Mouse (Mus musculus) frontal cortex, postnatal 14 days (tissue): ENCODE data around the gene Kif1b.
A peak's percentile ranks its signal among the peaks of the same experiment; 100 is the strongest.
"Not testable (repeated sequence)": the region's sequence is repeated elsewhere in the genome, so short reads cannot be mapped to it uniquely, and the experiment has no call there.

Source experiments
- DNase-seq, 2 experiments: peaks; one replicate each; pipeline ENCODE4 v3.0.0; 2022; ENCODE audit warnings: low spot score in 2 of 2

Kif1b gene

GRCm38 (mm10) chr4:149170394-149170931 lies 137.0 kb downstream of the Kif1b start:
- no peak for DNase-seq

- DNase-seq, result not testable (repeated sequence)
Observed at GRCm38 (mm10) chr4:149169926-149170325, 137.6 kb downstream of the Kif1b start.

GRCm38 (mm10) chr4:149168016-149168415 lies 139.5 kb downstream of the Kif1b start:
- DNase-seq, result no peak

GRCm38 (mm10) chr4:149166957-149167611 lies 140.4 kb downstream of the Kif1b start:
- DNase-seq, result no peak

DNA sequence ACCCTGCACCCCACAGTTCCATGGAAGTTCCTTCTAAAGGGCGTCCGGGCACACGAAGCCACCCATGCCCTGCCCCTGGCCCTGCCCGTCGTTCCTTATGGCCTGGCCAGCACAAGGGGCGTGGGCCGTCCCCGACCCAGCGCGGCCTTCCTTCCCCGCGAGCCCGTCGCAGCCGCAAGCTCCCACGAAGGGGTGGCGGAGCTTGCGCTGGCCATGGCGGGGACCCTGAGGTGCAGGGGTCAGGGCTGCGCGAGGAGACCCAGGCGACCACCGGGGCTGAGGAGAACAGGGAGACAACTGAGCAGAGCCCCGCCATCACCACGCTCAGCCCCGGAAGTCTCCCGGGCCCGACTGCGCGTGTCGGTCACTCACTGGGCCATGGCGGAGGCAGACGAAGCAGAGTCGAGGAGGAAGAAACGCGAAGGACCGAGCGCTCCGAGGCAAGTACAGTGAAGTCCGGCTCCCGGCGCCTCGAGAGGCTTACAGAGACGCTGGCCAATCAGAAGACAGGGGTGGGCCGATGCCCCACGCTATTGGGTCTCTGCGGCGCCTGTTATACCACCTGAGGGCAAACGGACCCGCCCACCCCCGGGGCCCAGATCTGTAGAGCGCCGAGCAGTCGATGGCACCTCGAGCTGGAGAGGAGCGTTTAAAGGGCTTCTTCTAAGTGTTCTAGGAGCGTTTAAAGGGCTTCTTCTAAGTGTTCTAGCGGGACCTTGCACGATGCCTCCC lies 141.1 kb downstream of the Kif1b start, which contains the start of gene Pgd:
Gene Pgd, minus strand, starts transcription at position 557 of the 732 bp plus-strand sequence.
- DNase-seq, result peak; percentile 95

GRCm38 (mm10) chr4:149164150-149164549 lies 143.3 kb downstream of the Kif1b start:
- no peak for DNase-seq

DNA sequence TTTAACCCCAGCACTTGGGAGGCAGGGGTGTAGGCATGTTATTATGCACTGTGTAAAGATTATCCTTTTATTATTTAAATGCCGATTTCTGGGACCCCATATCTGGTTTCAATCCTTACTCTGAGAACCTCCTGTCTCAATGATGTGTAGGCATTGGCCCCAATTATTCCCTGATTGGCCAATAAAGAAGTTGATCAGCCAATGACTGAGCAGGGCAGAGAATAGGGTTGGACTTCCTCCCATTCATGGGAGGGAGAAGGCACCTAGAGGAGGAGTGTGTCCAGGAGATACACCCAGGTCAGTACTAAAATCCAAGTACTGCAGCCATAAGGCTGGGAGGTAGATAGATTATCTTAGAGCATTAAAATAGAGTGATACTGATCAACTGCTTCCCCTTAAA lies 144.3 kb downstream of the Kif1b start:
- DNase-seq, result no peak

DNA sequence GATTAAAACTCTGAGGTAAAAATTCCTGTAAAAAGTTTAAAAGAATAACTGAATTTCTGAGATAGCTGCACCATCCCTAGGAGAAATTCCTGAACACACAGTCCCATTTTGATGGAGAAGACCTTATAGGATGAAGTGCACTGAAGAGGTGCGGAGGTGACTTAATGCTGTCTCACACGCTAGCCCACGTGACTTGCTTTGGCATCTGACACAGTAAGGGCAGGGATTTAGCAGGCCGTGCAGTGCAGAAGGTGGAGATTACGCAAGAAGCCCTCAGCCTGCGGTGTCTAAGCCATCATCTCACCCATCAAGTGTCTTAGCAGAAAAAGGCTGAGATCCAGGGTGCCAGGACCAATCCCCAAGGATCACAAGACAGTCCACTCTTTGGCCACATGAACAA lies 146.3 kb downstream of the Kif1b start:
- DNase-seq, result no peak

GRCm38 (mm10) chr4:149159891-149160290 lies 147.6 kb downstream of the Kif1b start:
- DNase-seq, result no peak

GRCm38 (mm10) chr4:149159203-149159602 lies 148.3 kb downstream of the Kif1b start:
- DNase-seq, result no peak

- DNase-seq, result no peak
Observed at GRCm38 (mm10) chr4:149157415-149157973, 150.0 kb downstream of the Kif1b start.

- no peak for DNase-seq
Observed at GRCm38 (mm10) chr4:149155711-149156110, 151.8 kb downstream of the Kif1b start.

- no peak for DNase-seq
Observed at GRCm38 (mm10) chr4:149154859-149155258, 152.6 kb downstream of the Kif1b start.

DNA sequence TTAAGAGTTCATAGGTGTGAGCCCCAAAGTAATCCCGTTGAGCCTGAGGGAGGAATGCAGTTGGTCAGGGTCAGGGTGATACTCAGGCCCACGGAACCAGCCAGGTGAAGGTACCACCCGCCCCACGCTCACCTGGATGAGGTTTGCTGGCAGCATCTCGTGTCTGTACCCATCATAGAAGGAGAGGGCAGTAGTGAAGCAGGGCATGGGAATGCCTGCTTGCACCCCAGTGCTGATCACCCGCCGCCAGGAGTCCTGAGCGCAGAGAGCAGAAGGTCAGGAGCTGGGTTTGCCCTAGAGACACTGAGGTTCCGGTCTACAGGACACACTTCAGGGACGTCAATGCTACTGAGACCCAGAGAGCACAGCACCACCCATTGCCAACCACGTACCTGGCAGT lies 156.8 kb downstream of the Kif1b start:
- DNase-seq, result no peak

DNA sequence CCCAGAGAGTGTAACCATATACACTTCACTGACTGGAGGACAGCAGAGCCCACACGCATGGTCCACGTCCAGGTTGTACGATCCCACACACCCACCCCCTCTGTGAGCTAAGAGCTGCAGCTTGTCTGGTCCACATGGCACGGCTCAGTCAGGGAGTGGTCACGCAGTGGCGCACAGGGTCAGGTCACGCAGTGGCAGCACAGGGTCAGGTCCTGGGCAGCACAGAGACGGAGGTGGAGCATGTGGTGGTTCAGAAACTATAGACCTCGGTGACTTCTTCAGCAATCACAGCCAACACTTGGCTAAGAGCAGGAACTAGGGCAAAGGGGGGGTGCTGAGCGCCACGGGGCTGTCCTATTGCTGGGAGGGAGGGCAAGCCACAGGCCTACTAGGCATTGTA lies 157.2 kb downstream of the Kif1b start:
- no peak for DNase-seq

DNA sequence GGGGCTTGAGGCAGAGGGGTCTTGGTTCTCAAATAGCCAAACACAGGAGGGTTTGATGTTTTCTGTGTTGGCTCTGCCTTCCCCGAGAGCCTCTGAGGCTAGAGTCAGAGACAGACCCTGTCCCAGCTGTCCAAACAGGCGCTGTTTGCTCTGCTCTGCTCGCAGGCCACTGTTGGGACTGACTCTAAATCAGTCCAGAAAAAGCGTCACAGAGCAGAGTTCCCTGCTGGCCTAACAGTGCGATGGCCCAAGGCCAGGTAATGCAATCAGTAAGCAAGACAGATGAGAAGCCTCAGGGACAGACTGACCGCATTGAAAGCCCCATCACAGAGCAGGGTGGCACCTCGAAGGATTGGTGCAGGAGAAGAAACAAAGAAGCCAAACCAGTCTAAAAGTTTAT lies 157.9 kb downstream of the Kif1b start:
- DNase-seq, result no peak

DNA sequence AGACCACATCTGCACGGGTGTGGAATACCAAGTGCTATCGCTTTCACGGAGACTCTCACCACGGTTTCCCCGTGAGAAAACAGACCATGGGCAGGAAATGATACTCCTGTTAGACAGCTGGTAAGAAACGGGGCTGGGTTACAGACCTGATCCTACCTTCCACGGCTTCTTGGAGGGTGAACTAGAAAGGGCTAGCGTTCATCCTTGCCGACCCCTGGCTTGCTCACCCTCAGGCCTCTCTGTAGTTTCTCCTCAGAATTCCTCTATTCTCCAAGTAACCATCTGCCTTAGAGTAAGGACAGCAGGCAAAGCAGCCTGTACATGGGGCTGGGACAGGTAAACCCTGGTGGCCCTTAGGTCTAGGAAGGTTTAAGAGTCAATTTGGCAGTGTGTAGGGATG lies 158.3 kb downstream of the Kif1b start:
- DNase-seq, result no peak

GRCm38 (mm10) chr4:149148084-149148483 lies 159.4 kb downstream of the Kif1b start:
- no peak for DNase-seq

DNA sequence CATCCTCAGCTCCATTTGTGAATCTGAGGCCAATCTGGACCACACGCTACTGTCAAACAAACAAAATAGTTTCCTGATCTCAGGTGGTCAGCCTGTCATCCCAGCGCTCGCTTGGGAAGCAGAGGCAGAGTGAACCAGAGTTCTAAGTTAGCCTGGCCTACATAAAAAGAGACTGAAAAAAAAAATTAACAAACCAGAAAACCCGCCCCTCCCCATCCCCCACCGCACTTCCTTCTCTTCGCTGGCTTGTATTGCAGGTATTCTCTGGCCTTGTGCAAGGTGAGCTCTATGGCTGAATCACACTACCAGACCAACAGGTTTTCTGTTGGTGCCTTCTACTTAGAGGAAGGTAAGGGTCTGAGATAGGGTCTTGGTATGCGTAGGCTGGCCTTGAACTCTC lies 160.0 kb downstream of the Kif1b start:
- DNase-seq, result no peak

- no peak for DNase-seq
Observed at GRCm38 (mm10) chr4:149145151-149145550, 162.3 kb downstream of the Kif1b start.

DNA sequence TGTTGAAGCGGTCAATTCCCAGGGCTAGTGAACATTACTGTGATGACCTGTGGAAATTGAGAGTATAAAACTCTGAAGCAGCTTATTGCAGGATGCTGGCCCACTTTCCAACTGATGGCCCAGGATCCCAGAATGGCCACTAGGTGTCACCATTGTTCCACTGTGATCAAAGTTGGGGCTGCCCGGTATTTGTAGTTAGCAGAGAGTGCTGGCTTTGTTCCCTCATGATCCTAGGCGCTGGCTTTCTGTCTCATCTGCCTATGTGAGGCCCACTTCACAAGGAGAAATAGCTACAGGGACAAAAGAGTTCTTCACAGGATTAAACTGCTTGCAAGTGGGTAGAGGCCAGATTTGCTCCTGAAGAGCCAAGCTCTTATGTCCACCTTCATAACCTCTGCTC lies 163.0 kb downstream of the Kif1b start:
- DNase-seq, result peak; percentile 63 to 85

DNA sequence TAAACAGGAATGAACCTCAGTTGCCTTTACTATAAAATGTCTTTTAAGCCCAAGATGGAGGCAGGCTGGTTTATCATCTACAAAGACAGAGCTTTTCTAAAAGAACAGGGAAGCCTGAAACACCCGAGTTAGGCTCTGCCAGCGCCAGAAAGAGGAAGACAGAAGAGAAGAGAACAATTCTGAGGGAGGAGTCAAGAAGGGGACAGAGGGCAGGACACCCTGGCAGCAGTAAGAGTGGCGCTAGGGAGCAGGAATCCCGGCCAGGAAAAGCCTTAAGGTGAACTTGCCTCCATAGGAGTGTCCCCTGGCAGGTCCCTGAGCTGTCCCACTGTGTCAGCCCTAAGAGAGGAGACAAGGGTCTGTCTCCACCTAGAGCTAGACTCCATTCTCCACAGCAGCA lies 163.9 kb downstream of the Kif1b start:
- DNase-seq, result no peak

- no peak for DNase-seq
Observed at GRCm38 (mm10) chr4:149138515-149138914, 169.0 kb downstream of the Kif1b start.
